Mouse (Mus musculus) embryonic fibroblast, embryonic 13.5 days (primary cell): ENCODE measurements around the gene Prrc2a.

ENCODE experiments used
- CTCF ChIP-seq: IDR thresholded peaks from 2 replicates; pipeline ENCODE4 v1.5.1; 2011; ENCODE audit warnings: mild to moderate bottlenecking, control low read depth, low read length, moderate library complexity, borderline replicate concordance; ENCODE audit not compliant: insufficient read depth
- POLR2A ChIP-seq: IDR thresholded peaks from 2 replicates; pipeline ENCODE4 v1.6.1; 2011; ENCODE audit warnings: low read depth, mild to moderate bottlenecking, control low read depth, low read length, moderate library complexity

DNA sequence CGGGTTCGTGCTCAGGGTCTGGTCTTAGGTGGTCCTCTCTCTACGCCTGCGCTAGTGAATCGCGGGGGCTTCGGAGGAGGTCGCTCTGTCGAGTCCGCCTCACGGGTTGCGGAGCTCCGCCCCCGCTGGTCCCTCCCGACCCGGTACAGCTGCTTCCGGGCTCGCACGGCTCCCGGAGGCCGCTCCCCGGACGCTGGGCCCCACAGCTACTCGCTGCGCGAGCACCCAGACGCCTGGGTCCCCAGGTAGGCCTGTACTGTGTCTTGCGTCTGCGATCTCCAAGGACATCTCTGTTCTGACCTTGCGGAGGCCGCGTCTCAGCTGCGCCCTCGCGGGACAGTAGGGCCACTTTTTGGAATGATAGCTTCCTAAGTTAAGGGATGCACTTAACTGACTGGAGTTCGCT, 38.5 kb downstream of the Prrc2a start, which contains the start of gene D17H6S53E:
- TF ChIP-seq POLR2A (peak; percentile 89), CTCF (no peak)
